Comparison of ENCODE assay signal across 8 mouse cellular contexts in genomic region chr15:89150041-89150390, GRCm38 (mm10). TPM values are rescaled to one million over a fixed set of nuclear protein-coding genes. Genes with fewer than 3 reads are reported as not detected.
A peak's percentile ranks its signal among the peaks of the same experiment; 100 is the strongest.
DNase-seq lines count a peak whose midpoint lies in the region; ATAC-seq lines count a peak whose summit lies in the region.

No protein-coding gene starts in this region.

- no peaks in the 10 kb centered on the region for H3K9me3 ChIP-seq in embryonic facial prominence, embryonic 14.5 days (ENCODE audit: control insufficient read depth, low read length)
- H3K9me3 ChIP-seq in intestine, embryonic 15.5 days, result no peaks in the 10 kb centered on the region

- 0% methylated on average over 11 of the region's 13 CpGs for WGBS in embryonic facial prominence, embryonic 14.5 days
- 2% methylated on average over 13 of the region's 13 CpGs for WGBS in intestine, embryonic 15.5 days

- peak; percentile 54 for DNase-seq in ovary, postnatal 36 days (ENCODE audit: low spot score)
- DNase-seq in ovary, postnatal 10 days (ENCODE audit: low spot score), result no peak
- peak; percentile 67 for DNase-seq in embryonic facial prominence, embryonic 14.5 days (ENCODE audit: low spot score)
- peak; percentile 45 to 51 for DNase-seq in thymus, postnatal 36 days
- no peak for DNase-seq in adipocyte (ENCODE audit: low spot score)
- no peak for DNase-seq in layer of hippocampus, adult 9-10 months (ENCODE audit: low spot score)

- peak overlapping the region; percentile 74; the same call in 1 of the 2 replicates for H3K9ac ChIP-seq in embryonic facial prominence, embryonic 14.5 days (ENCODE audit: low read depth, low read length)
- H3K9ac ChIP-seq in intestine, embryonic 15.5 days, result no peak overlapping the region

- H3K4me3 ChIP-seq in embryonic facial prominence, embryonic 14.5 days (ENCODE audit: low read depth, low read length), result peak overlapping the region; percentile 70
- peak overlapping the region; percentile 68 for H3K4me3 ChIP-seq in intestine, embryonic 15.5 days (replicated peaks)

- no peak for ATAC-seq in embryonic facial prominence, embryonic 14.5 days (ENCODE audit: low read depth)
- ATAC-seq in intestine, embryonic 15.5 days, result peak; percentile 29
- ATAC-seq in megakaryocyte-erythroid progenitor cell, adult 5-6 weeks (replicated peaks; ENCODE audit: low FRiP score, low TSS enrichment, poor library complexity, severe bottlenecking), result peak; percentile 79

- H3K27ac ChIP-seq in embryonic facial prominence, embryonic 14.5 days (replicated peaks; ENCODE audit: low read depth, low read length), result no peak overlapping the region; the same call in 1 of the 2 replicates
- H3K27ac ChIP-seq in intestine, embryonic 15.5 days, result no peak overlapping the region

- H3K27me3 ChIP-seq in embryonic facial prominence, embryonic 14.5 days (replicated peaks; ENCODE audit: control insufficient read depth, insufficient read depth, low read length), result peaks cover 36% of the 10 kb centered on the region
- H3K27me3 ChIP-seq in intestine, embryonic 15.5 days (replicated peaks), result peaks cover 49% of the 10 kb centered on the region

- peak overlapping the region; percentile 95 for H3K4me2 ChIP-seq in embryonic facial prominence, embryonic 14.5 days (ENCODE audit: low read depth, low read length)
- H3K4me2 ChIP-seq in intestine, embryonic 15.5 days (replicated peaks), result peak overlapping the region; percentile 97

- peaks cover 18% of the 10 kb centered on the region for H3K36me3 ChIP-seq in embryonic facial prominence, embryonic 14.5 days (ENCODE audit: control insufficient read depth, insufficient read depth, low read length)
- peaks cover 2% of the 10 kb centered on the region; the same call in 1 of the 2 replicates for H3K36me3 ChIP-seq in intestine, embryonic 15.5 days

- peaks cover 20% of the 10 kb centered on the region for H3K4me1 ChIP-seq in embryonic facial prominence, embryonic 14.5 days (ENCODE audit: control insufficient read depth, insufficient read depth, low read length)
- H3K4me1 ChIP-seq in intestine, embryonic 15.5 days (replicated peaks), result peaks cover 29% of the 10 kb centered on the region

RNA-seq across cellular contexts. Expression of gene Mapk11, which starts 0.6 kb away (rescaled TPM):
- 7.8 and 8.6 TPM in 2 replicates for polyA plus RNA-seq in embryonic facial prominence, embryonic 14.5 days (2014; fragmentation: Nextera tagmentation; extraction: Ambion mirVana)
- 5.8 and 6.0 TPM in 2 replicates for polyA plus RNA-seq in intestine, embryonic 15.5 days (2015; fragmentation: Nextera tagmentation; extraction: Ambion mirVana)
- total RNA-seq in megakaryocyte-erythroid progenitor cell, adult 5-6 weeks (2014; fragmentation: Nextera tagmentation), result 0.11 TPM in 1 of 2 replicates, not detected in the other
- 0.27 and 3.5 TPM in 2 replicates for total RNA-seq in megakaryocyte-erythroid progenitor cell, adult 5-6 weeks (2017)

RNA-seq across cellular contexts. Expression of gene Mapk12, which starts 9.5 kb away (rescaled TPM):
- polyA plus RNA-seq in embryonic facial prominence, embryonic 14.5 days (2014; fragmentation: Nextera tagmentation; extraction: Ambion mirVana), result 13.6 and 14.2 TPM in 2 replicates
- polyA plus RNA-seq in intestine, embryonic 15.5 days (2015; fragmentation: Nextera tagmentation; extraction: Ambion mirVana), result 3.6 and 4.2 TPM in 2 replicates
- total RNA-seq in megakaryocyte-erythroid progenitor cell, adult 5-6 weeks (2014; fragmentation: Nextera tagmentation), result not detected in 2 replicates
- 2.1 TPM in 1 of 2 replicates, not detected in the other for total RNA-seq in megakaryocyte-erythroid progenitor cell, adult 5-6 weeks (2017)

RNA-seq across cellular contexts. Expression of gene Hdac10, which starts 21.5 kb away (rescaled TPM):
- polyA plus RNA-seq in embryonic facial prominence, embryonic 14.5 days (2014; fragmentation: Nextera tagmentation; extraction: Ambion mirVana), result 15.5 and 17.8 TPM in 2 replicates
- 20.3 and 20.8 TPM in 2 replicates for polyA plus RNA-seq in intestine, embryonic 15.5 days (2015; fragmentation: Nextera tagmentation; extraction: Ambion mirVana)
- total RNA-seq in megakaryocyte-erythroid progenitor cell, adult 5-6 weeks (2014; fragmentation: Nextera tagmentation), result 25.6 and 32.8 TPM in 2 replicates
- total RNA-seq in megakaryocyte-erythroid progenitor cell, adult 5-6 weeks (2017), result 15.6 and 20.1 TPM in 2 replicates

RNA-seq across cellular contexts. Expression of gene Tubgcp6, which starts 27.1 kb away (rescaled TPM):
- 13.9 and 16.9 TPM in 2 replicates for polyA plus RNA-seq in embryonic facial prominence, embryonic 14.5 days (2014; fragmentation: Nextera tagmentation; extraction: Ambion mirVana)
- polyA plus RNA-seq in intestine, embryonic 15.5 days (2015; fragmentation: Nextera tagmentation; extraction: Ambion mirVana), result 10.5 and 12.6 TPM in 2 replicates
- total RNA-seq in megakaryocyte-erythroid progenitor cell, adult 5-6 weeks (2014; fragmentation: Nextera tagmentation), result 34.1 and 39.1 TPM in 2 replicates
- 14.7 and 22.4 TPM in 2 replicates for total RNA-seq in megakaryocyte-erythroid progenitor cell, adult 5-6 weeks (2017)

RNA-seq across cellular contexts. Expression of gene Plxnb2, which starts 30.6 kb away (rescaled TPM):
- polyA plus RNA-seq in embryonic facial prominence, embryonic 14.5 days (2014; fragmentation: Nextera tagmentation; extraction: Ambion mirVana), result 158 and 169 TPM in 2 replicates
- polyA plus RNA-seq in intestine, embryonic 15.5 days (2015; fragmentation: Nextera tagmentation; extraction: Ambion mirVana), result 107 and 118 TPM in 2 replicates
- total RNA-seq in megakaryocyte-erythroid progenitor cell, adult 5-6 weeks (2014; fragmentation: Nextera tagmentation), result 2.3 and 3.6 TPM in 2 replicates
- total RNA-seq in megakaryocyte-erythroid progenitor cell, adult 5-6 weeks (2017), result 0.34 and 1.7 TPM in 2 replicates

Comparison
In these comparisons a context has a peak if more than half of its experiments do, and no peak if none do; other contexts are left out.
1. DNase-seq: peak in ovary, postnatal 36 days (single experiment), embryonic facial prominence, embryonic 14.5 days (single experiment) and thymus, postnatal 36 days (2 of 2); none in ovary, postnatal 10 days (single experiment), adipocyte (single experiment) and layer of hippocampus, adult 9-10 months (single experiment).